Mouse (Mus musculus): Measurements from ENCODE around the gene Prrt1. TPM values are rescaled to one million over a fixed set of nuclear protein-coding genes. Genes with fewer than 3 reads are reported as not detected.

Gene Prrt1
- polyA plus RNA-seq, 1 experiment from 2014 or later: 2.8 TPM

DNA sequence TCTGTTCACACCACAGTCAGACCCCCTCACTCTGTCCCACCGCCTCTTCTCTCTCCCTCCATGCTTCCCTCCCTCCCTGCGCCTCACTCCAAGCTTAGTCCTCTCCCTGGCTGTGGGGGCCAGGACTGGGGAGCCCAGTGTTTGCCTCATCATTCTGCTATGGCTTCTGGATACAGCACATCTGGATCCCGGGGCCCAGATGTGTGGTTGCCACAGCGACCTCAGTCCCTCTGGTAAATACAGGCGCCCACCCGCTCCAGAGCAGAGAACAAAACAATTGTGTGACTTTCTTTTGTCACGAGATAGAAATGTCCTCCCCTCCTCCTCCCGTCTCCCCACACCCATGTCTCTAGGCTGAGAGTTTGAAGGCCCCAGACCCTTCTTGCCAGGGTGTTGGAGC is 27.3 kb downstream of the Prrt1 start:
- no peak overlapping the region for H3K27ac ChIP-seq
- 51% methylated on average over 8 of the region's 8 CpGs for WGBS

GRCm38 (mm10) chr17:34657271-34657670 is 27.9 kb downstream of the Prrt1 start:
- ATAC-seq: no peak
- Histone ChIP-seq H3K4me1 (no peaks in the 10 kb centered on the region), H3K27ac (no peak overlapping the region), H3K9ac (no peak overlapping the region), H3K9me3 (replicated peaks) (no peaks in the 10 kb centered on the region), H3K4me3 (no peak overlapping the region), H3K4me2 (no peak overlapping the region), H3K36me3 (ENCODE audit: poor library complexity, severe bottlenecking) (peaks cover 31% of the 10 kb centered on the region), H3K27me3 (peaks cover 31% of the 10 kb centered on the region)
- WGBS: 44% methylated on average over 2 of the region's 2 CpGs

More for the DNA sequence above, 27.3 kb downstream of the Prrt1 start:
- no peak overlapping the region for H3K4me3 ChIP-seq
- peaks cover 30% of the 10 kb centered on the region for H3K27me3 ChIP-seq
- H3K9ac ChIP-seq: no peak overlapping the region
- no peak overlapping the region for H3K4me2 ChIP-seq
- H3K4me1 ChIP-seq: no peaks in the 10 kb centered on the region
- H3K36me3 ChIP-seq (ENCODE audit: poor library complexity, severe bottlenecking): peaks cover 37% of the 10 kb centered on the region
- no peak for ATAC-seq
- H3K9me3 ChIP-seq (replicated peaks): no peaks in the 10 kb centered on the region

GRCm38 (mm10) chr17:34658145-34658544 is 28.8 kb downstream of the Prrt1 start:
- Histone ChIP-seq H3K27ac (no peak overlapping the region), H3K9ac (no peak overlapping the region), H3K4me2 (no peak overlapping the region), H3K4me3 (no peak overlapping the region), H3K36me3 (ENCODE audit: poor library complexity, severe bottlenecking) (peaks cover 23% of the 10 kb centered on the region), H3K9me3 (replicated peaks) (no peaks in the 10 kb centered on the region), H3K4me1 (no peaks in the 10 kb centered on the region), H3K27me3 (peaks cover 38% of the 10 kb centered on the region)
- no peak for ATAC-seq
- WGBS: 87% methylated on average over 2 of the region's 2 CpGs

DNA sequence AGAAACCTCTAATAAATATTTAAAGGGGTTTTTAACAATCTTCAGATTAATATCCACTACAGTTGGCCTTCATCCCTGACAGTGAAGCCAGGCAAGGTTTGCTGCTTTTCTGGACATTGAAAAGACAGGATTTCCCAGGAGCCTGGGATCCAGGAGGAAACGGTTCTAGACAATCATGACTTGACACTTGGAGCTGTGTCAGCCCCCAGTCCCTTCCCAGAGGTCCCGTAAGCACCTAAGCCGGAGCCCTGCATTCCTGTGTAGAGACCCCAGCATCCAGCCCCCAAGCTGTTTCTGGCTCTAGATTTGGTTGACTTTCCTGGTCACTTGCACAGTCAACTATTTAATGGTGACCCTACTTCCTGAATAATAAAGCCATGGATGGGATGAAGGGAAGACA is 29.3 kb downstream of the Prrt1 start:
- peaks cover 42% of the 10 kb centered on the region for H3K27me3 ChIP-seq
- no peaks in the 10 kb centered on the region for H3K9me3 ChIP-seq (replicated peaks)
- 88% methylated on average over 3 of the region's 3 CpGs for WGBS
- H3K4me2 ChIP-seq: no peak overlapping the region
- H3K4me3 ChIP-seq: no peak overlapping the region
- no peak overlapping the region for H3K27ac ChIP-seq
- no peaks in the 10 kb centered on the region for H3K4me1 ChIP-seq
- H3K9ac ChIP-seq: no peak overlapping the region
- peaks cover 18% of the 10 kb centered on the region for H3K36me3 ChIP-seq (ENCODE audit: poor library complexity, severe bottlenecking)
- ATAC-seq: no peak

DNA sequence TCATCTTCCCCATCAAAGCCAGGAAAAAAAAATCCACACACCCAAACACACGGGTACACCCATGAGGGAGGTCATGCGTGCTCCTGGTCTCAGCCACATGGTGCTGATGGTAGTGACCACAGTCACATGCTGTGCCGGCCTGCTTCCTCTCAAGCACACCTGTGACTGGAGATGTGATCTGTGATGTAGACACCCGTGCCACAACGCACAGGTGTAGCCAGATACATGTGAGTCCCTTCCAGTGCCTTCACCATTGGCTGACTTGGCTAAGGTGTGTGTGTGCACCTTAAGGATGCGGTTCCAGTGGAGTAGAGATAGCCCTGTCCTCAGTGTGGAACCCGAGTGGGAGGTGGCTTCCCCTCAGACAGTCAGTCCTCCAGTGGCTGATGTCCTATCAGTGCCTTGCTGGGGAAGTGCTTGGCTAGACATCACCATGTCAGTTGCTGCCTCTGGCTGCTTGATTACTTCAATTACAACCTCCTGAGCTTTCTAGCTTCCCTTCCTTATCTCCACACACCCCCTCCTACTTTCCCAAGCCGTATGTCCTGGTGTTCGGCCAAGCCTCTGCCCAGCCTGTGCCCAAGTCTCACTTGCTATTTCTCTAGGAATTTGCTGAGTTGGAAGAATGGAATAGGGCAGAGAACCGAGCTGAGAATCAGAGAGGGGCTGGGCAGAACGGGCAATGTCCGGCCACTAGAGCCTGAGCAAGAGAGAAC is 30.0 kb downstream of the Prrt1 start:
- ATAC-seq: no peak
- H3K4me3 ChIP-seq: no peak overlapping the region

DNA sequence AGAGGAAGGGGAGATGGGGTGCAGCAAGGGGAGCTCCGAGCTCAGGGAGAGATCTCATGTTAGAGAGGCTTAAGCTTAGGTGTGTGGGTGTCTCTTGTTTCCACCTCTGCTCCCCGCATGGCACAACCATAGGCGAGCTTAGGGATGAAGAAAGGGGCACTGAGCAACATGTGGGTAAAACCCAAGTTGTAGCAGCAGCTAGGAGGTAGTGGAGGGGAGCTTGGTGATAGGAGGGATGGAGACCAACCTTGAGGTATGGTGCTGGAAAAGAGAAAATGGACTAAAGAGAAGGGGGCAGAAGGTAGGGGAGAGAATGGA is 30.5 kb downstream of the Prrt1 start:
- H3K36me3 ChIP-seq (ENCODE audit: poor library complexity, severe bottlenecking): peaks cover 7% of the 10 kb centered on the region
- H3K4me1 ChIP-seq: no peaks in the 10 kb centered on the region
- 69% methylated on average over 3 of the region's 3 CpGs for WGBS
- H3K4me3 ChIP-seq: no peak overlapping the region
- no peaks in the 10 kb centered on the region for H3K9me3 ChIP-seq (replicated peaks)
- no peak for ATAC-seq
- H3K27ac ChIP-seq: no peak overlapping the region
- H3K9ac ChIP-seq: no peak overlapping the region
- H3K4me2 ChIP-seq: no peak overlapping the region
- peaks cover 45% of the 10 kb centered on the region for H3K27me3 ChIP-seq

More for the DNA sequence above, 30.0 kb downstream of the Prrt1 start:
- no peak overlapping the region for H3K27ac ChIP-seq
- 70% methylated on average over 12 of the region's 12 CpGs for WGBS
- no peaks in the 10 kb centered on the region for H3K9me3 ChIP-seq (replicated peaks)
- H3K9ac ChIP-seq: no peak overlapping the region
- no peaks in the 10 kb centered on the region for H3K4me1 ChIP-seq
- H3K4me2 ChIP-seq: no peak overlapping the region
- H3K36me3 ChIP-seq (ENCODE audit: poor library complexity, severe bottlenecking): peaks cover 11% of the 10 kb centered on the region
- H3K27me3 ChIP-seq: peaks cover 45% of the 10 kb centered on the region

DNA sequence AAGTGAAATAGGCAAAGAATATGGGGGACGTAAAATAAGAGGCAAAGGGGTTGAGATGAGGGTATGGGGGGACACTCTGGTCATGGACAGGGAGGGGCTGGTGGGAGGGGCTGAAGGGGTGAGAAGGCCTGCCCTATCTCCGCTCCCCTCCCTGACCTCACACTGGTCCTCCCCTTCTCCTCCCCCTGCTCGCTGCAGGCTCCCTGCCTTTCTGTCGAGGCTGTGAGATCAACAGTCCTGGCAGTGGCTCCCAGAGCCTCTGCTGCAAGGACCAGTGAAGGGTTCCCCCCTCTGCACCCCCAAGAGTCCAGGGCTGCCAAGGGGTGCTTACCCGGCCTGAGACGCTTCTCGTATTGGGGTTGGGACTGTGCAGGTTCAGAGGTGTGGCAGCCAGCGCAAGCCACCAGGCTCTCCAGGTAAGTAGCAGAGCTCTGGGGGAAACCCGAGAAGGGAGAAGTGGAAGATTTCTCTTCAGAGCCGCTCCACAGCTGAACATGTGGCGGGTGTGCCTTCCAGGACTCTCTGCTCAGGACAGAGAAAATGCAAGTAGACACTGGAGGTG is 31.0 kb downstream of the Prrt1 start:
- Histone ChIP-seq H3K9me3 (replicated peaks) (no peaks in the 10 kb centered on the region), H3K27me3 (peaks cover 49% of the 10 kb centered on the region), H3K4me2 (no peak overlapping the region), H3K9ac (no peak overlapping the region), H3K4me1 (no peaks in the 10 kb centered on the region), H3K4me3 (no peak overlapping the region), H3K27ac (no peak overlapping the region), H3K36me3 (ENCODE audit: poor library complexity, severe bottlenecking) (peaks cover 2% of the 10 kb centered on the region)
- no peak for ATAC-seq
- WGBS: 43% methylated on average over 10 of the region's 11 CpGs

- no peaks in the 10 kb centered on the region for H3K9me3 ChIP-seq (replicated peaks)
- no peaks in the 10 kb centered on the region for H3K4me1 ChIP-seq
- H3K4me2 ChIP-seq: peak overlapping the region; percentile 32; the same call in 1 of the 2 replicates
- H3K27ac ChIP-seq: no peak overlapping the region
- H3K27me3 ChIP-seq: peaks cover 53% of the 10 kb centered on the region
- H3K4me3 ChIP-seq: no peak overlapping the region
- no peak overlapping the region for H3K9ac ChIP-seq
- 11% methylated on average over 19 of the region's 19 CpGs for WGBS
- H3K36me3 ChIP-seq (ENCODE audit: poor library complexity, severe bottlenecking): no peaks in the 10 kb centered on the region
- no peak for ATAC-seq
Observed at GRCm38 (mm10) chr17:34661121-34661591, 31.8 kb downstream of the Prrt1 start.

DNA sequence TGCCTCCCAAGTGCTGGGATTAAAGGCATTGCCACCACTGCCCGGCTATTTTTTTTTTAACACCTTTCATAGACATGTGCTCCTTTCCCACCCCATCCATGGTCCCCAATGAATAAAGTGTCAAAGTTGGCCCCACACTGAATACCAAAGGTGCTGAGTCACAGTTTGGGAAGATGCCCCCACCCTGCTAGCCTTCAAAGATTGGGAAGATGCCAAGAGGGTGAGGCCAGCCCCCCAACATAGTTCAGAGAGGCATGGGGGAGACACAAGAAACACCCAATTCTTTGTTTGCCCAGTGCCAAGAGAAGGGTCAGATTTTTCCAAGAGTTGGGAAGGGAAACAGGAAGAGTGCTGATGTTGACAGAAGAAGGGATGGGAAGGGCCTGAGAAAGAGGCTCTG is 33.1 kb downstream of the Prrt1 start:
- Histone ChIP-seq H3K9me3 (replicated peaks) (no peaks in the 10 kb centered on the region), H3K27me3 (peaks cover 53% of the 10 kb centered on the region), H3K4me1 (no peaks in the 10 kb centered on the region), H3K9ac (no peak overlapping the region), H3K4me3 (no peak overlapping the region), H3K4me2 (no peak overlapping the region), H3K36me3 (ENCODE audit: poor library complexity, severe bottlenecking) (no peaks in the 10 kb centered on the region), H3K27ac (no peak overlapping the region)
- no peak for ATAC-seq
- 83% methylated on average over 1 of the region's 1 CpGs for WGBS

DNA sequence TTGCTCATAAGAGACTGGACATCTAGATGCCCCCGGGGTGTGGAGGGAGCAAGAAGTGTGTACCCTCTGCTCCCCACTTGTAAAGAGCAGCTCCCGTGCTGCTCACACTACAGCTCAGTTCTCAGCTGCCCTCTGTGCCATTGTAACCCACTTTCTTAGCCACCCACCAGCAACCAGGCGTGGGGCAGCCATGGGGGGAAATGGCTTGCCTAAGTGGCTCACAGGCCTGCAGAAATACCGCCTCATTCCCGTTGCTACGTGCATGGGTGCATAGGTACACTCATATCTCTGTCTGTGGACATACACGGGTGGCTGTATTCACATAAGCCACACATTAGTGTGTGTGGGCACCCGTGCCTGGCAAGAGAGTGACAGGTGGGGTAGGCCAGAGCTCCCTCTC is 33.6 kb downstream of the Prrt1 start:
- Histone ChIP-seq H3K4me1 (no peaks in the 10 kb centered on the region), H3K9ac (no peak overlapping the region), H3K4me3 (no peak overlapping the region), H3K36me3 (ENCODE audit: poor library complexity, severe bottlenecking) (no peaks in the 10 kb centered on the region), H3K4me2 (no peak overlapping the region), H3K9me3 (replicated peaks) (no peaks in the 10 kb centered on the region), H3K27ac (no peak overlapping the region), H3K27me3 (peaks cover 54% of the 10 kb centered on the region)
- 81% methylated on average over 8 of the region's 8 CpGs for WGBS
- no peak for ATAC-seq

- H3K36me3 ChIP-seq (ENCODE audit: poor library complexity, severe bottlenecking): no peaks in the 10 kb centered on the region
- H3K4me1 ChIP-seq: no peaks in the 10 kb centered on the region
- H3K4me2 ChIP-seq: no peak overlapping the region
- no peak overlapping the region for H3K9ac ChIP-seq
- 45% methylated on average over 1 of the region's 1 CpGs for WGBS
- peaks cover 56% of the 10 kb centered on the region for H3K27me3 ChIP-seq
- no peak overlapping the region for H3K27ac ChIP-seq
- H3K4me3 ChIP-seq: no peak overlapping the region
- H3K9me3 ChIP-seq (replicated peaks): no peaks in the 10 kb centered on the region
- ATAC-seq: no peak
Observed at GRCm38 (mm10) chr17:34663558-34663957, 34.2 kb downstream of the Prrt1 start.

DNA sequence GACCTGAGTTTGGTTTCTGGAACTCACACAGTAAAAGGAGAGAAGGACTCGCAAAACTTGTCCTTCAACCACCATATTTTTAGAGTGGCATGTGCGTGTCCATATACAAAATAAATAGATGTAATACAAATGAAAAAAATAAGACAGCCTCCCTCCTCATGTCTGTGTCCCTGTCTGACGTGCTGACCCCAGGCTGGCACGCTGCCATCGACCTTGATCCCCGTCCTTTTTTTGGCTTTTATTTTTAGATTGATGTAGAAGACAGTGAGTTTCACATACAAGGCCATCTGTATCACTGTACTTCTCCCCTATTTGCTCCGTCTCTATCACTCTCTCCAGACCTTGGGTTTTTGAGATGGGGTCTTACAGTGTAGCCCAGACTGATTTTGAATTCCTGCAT is 35.1 kb downstream of the Prrt1 start:
- no peaks in the 10 kb centered on the region for H3K9me3 ChIP-seq (replicated peaks)
- WGBS: 84% methylated on average over 7 of the region's 7 CpGs
- no peak overlapping the region for H3K4me3 ChIP-seq
- H3K4me1 ChIP-seq: no peaks in the 10 kb centered on the region
- ATAC-seq: no peak
- H3K36me3 ChIP-seq (ENCODE audit: poor library complexity, severe bottlenecking): no peaks in the 10 kb centered on the region
- no peak overlapping the region for H3K9ac ChIP-seq
- H3K4me2 ChIP-seq: no peak overlapping the region
- H3K27me3 ChIP-seq: peaks cover 54% of the 10 kb centered on the region
- H3K27ac ChIP-seq: no peak overlapping the region

GRCm38 (mm10) chr17:34670235-34670634 is 40.9 kb downstream of the Prrt1 start, which contains the start of gene Tnxb:
Tnxb (plus strand) TSS chr17:34670535.
- Histone ChIP-seq H3K36me3 (ENCODE audit: poor library complexity, severe bottlenecking) (no peaks in the 10 kb centered on the region), H3K27ac (no peak within 1 kb of the TSS), H3K4me1 (peaks cover 15% of the 10 kb centered on the region), H3K4me2 (peak within 1 kb of the TSS; percentile 63), H3K9ac (peak within 1 kb of the TSS; percentile 50), H3K9me3 (replicated peaks) (no peaks in the 10 kb centered on the region), H3K4me3 (peak within 1 kb of the TSS; percentile 35), H3K27me3 (peaks cover 68% of the 10 kb centered on the region)
- ATAC-seq: no peak
- 60% methylated on average over 7 of the region's 7 CpGs for WGBS
